Mouse (Mus musculus): Measurements from ENCODE around the gene Tm2d3. TPM values are rescaled to one million over a fixed set of nuclear protein-coding genes. Genes with fewer than 3 reads are reported as not detected.

The Tm2d3 gene
- total RNA-seq (2014; rRNA removed; ENCODE audit: low replicate concordance) (17.7 and 59.3 TPM in 2 replicates), polyA plus RNA-seq (2015; fragmentation: Nextera tagmentation; extraction: Ambion mirVana) (39.5 and 41.3 TPM in 2 replicates)

GRCm38 (mm10) chr7:65690869-65691268 is at the start of gene Tm2d3:
Tm2d3 (plus strand) TSS chr7:65691169.
- no peak within 1 kb of the TSS for H3K4me3 ChIP-seq (ENCODE audit: low read depth, low read length)
- TF ChIP-seq EP300 (IDR thresholded peaks at IDR 0.05; ENCODE audit: low read depth) (no peak), CTCF (IDR thresholded peaks at IDR 0.05; ENCODE audit: low read depth) (no peak)
- 83% methylated on average over 7 of the region's 7 CpGs for WGBS

GRCm38 (mm10) chr7:65642371-65643304 is 48.3 kb upstream of the Tm2d3 start:
- no peak overlapping the region for H3K4me3 ChIP-seq (ENCODE audit: low read depth, low read length)
- peak; percentile 22 for DNase-seq (ENCODE audit: low spot score)

More at GRCm38 (mm10) chr7:65690869-65691268, at the start of gene Tm2d3:
- Histone ChIP-seq H3K36me3 (replicated peaks; ENCODE audit: control insufficient read depth, insufficient read depth, low read length) (peaks cover 21% of the 10 kb centered on the region; the same call in 1 of the 2 replicates), H3K9ac (replicated peaks; ENCODE audit: low read depth, low read length) (no peak within 1 kb of the TSS), H3K27ac (ENCODE audit: low read depth) (no peak within 1 kb of the TSS), H3K9me3 (replicated peaks; ENCODE audit: control insufficient read depth, low read length) (no peaks in the 10 kb centered on the region), H3K4me1 (ENCODE audit: control insufficient read depth, insufficient read depth) (peaks cover 6% of the 10 kb centered on the region; the same call in 1 of the 2 replicates), H3K4me2 (ENCODE audit: low read depth, low read length) (no peak within 1 kb of the TSS), H3K27me3 (ENCODE audit: control insufficient read depth, insufficient read depth, low read length) (no peaks in the 10 kb centered on the region)
- DNase-seq (ENCODE audit: low spot score) (no peak), ATAC-seq (ENCODE audit: insufficient read depth, low read depth) (no peak)

GRCm38 (mm10) chr7:65643861-65644421 is 47.0 kb upstream of the Tm2d3 start:
- WGBS: 27% methylated on average over 6 of the region's 6 CpGs
- no peak for DNase-seq (ENCODE audit: low spot score)

More at GRCm38 (mm10) chr7:65642371-65643304, 48.3 kb upstream of the Tm2d3 start:
- H3K4me1 ChIP-seq (ENCODE audit: control insufficient read depth, insufficient read depth): no peaks in the 10 kb centered on the region; the same call in none of the 2 replicates
- no peak for ATAC-seq (ENCODE audit: insufficient read depth, low read depth)
- no peaks in the 10 kb centered on the region for H3K27me3 ChIP-seq (ENCODE audit: control insufficient read depth, insufficient read depth, low read length)
- H3K9ac ChIP-seq (replicated peaks; ENCODE audit: low read depth, low read length): no peak overlapping the region
- no peak overlapping the region for H3K27ac ChIP-seq (ENCODE audit: low read depth)
- H3K36me3 ChIP-seq (replicated peaks; ENCODE audit: control insufficient read depth, insufficient read depth, low read length): peaks cover 4% of the 10 kb centered on the region; the same call in 1 of the 2 replicates
- TF ChIP-seq EP300 (IDR thresholded peaks at IDR 0.05; ENCODE audit: low read depth) (no peak), CTCF (IDR thresholded peaks at IDR 0.05; ENCODE audit: low read depth) (peak; percentile 46)
- no peaks in the 10 kb centered on the region for H3K9me3 ChIP-seq (replicated peaks; ENCODE audit: control insufficient read depth, low read length)
- 68% methylated on average over 6 of the region's 6 CpGs for WGBS
- no peak overlapping the region for H3K4me2 ChIP-seq (ENCODE audit: low read depth, low read length)

GRCm38 (mm10) chr7:65644643-65645351 is 46.2 kb upstream of the Tm2d3 start, which contains the start of gene Tarsl2:
Tarsl2 (plus strand) TSS chr7:65644898.
- ATAC-seq (ENCODE audit: insufficient read depth, low read depth) (peak; percentile 95), DNase-seq (ENCODE audit: low spot score) (peak; percentile 95)
- Histone ChIP-seq H3K4me2 (ENCODE audit: low read depth, low read length) (peak within 1 kb of the TSS; percentile 91), H3K9me3 (replicated peaks; ENCODE audit: control insufficient read depth, low read length) (peaks cover 8% of the 10 kb centered on the region; the same call in 1 of the 2 replicates), H3K4me1 (ENCODE audit: control insufficient read depth, insufficient read depth) (no peaks in the 10 kb centered on the region; the same call in none of the 2 replicates), H3K36me3 (replicated peaks; ENCODE audit: control insufficient read depth, insufficient read depth, low read length) (peaks cover 24% of the 10 kb centered on the region), H3K4me3 (ENCODE audit: low read depth, low read length) (peak within 1 kb of the TSS; percentile 66), H3K27ac (ENCODE audit: low read depth) (peak within 1 kb of the TSS; percentile 69), H3K9ac (replicated peaks; ENCODE audit: low read depth, low read length) (peak within 1 kb of the TSS; percentile 57), H3K27me3 (ENCODE audit: control insufficient read depth, insufficient read depth, low read length) (no peaks in the 10 kb centered on the region)
- no peak for TF ChIP-seq EP300 (IDR thresholded peaks at IDR 0.05; ENCODE audit: low read depth)
- peak; percentile 19; the same call in 1 of the 2 replicates for TF ChIP-seq CTCF (IDR thresholded peaks at IDR 0.05; ENCODE audit: low read depth)
- under 1% methylated on average over 64 of the region's 64 CpGs for WGBS

More at GRCm38 (mm10) chr7:65643861-65644421, 47.0 kb upstream of the Tm2d3 start:
- H3K27me3 ChIP-seq (ENCODE audit: control insufficient read depth, insufficient read depth, low read length): no peaks in the 10 kb centered on the region
- peaks cover 2% of the 10 kb centered on the region; the same call in 1 of the 2 replicates for H3K9me3 ChIP-seq (replicated peaks; ENCODE audit: control insufficient read depth, low read length)
- TF ChIP-seq CTCF (IDR thresholded peaks at IDR 0.05; ENCODE audit: low read depth) (0 out of 2 replicates have a peak, but pooled peaks have one; percentile 3), EP300 (IDR thresholded peaks at IDR 0.05; ENCODE audit: low read depth) (no peak)
- H3K9ac ChIP-seq (replicated peaks; ENCODE audit: low read depth, low read length): no peak overlapping the region
- H3K27ac ChIP-seq (ENCODE audit: low read depth): no peak overlapping the region
- no peak for ATAC-seq (ENCODE audit: insufficient read depth, low read depth)
- H3K4me2 ChIP-seq (ENCODE audit: low read depth, low read length): peak overlapping the region; percentile 91
- peaks cover 16% of the 10 kb centered on the region for H3K36me3 ChIP-seq (replicated peaks; ENCODE audit: control insufficient read depth, insufficient read depth, low read length)
- H3K4me1 ChIP-seq (ENCODE audit: control insufficient read depth, insufficient read depth): no peaks in the 10 kb centered on the region; the same call in none of the 2 replicates
- peak overlapping the region; percentile 66 for H3K4me3 ChIP-seq (ENCODE audit: low read depth, low read length)

GRCm38 (mm10) chr7:65645996-65646395 is 45.0 kb upstream of the Tm2d3 start:
- H3K9ac ChIP-seq (replicated peaks; ENCODE audit: low read depth, low read length): no peak overlapping the region
- H3K4me2 ChIP-seq (ENCODE audit: low read depth, low read length): no peak overlapping the region
- no peak for ATAC-seq (ENCODE audit: insufficient read depth, low read depth)
- H3K36me3 ChIP-seq (replicated peaks; ENCODE audit: control insufficient read depth, insufficient read depth, low read length): peaks cover 29% of the 10 kb centered on the region
- WGBS: 76% methylated on average over 8 of the region's 8 CpGs
- no peaks in the 10 kb centered on the region for H3K27me3 ChIP-seq (ENCODE audit: control insufficient read depth, insufficient read depth, low read length)
- no peaks in the 10 kb centered on the region; the same call in none of the 2 replicates for H3K4me1 ChIP-seq (ENCODE audit: control insufficient read depth, insufficient read depth)
- no peak for DNase-seq (ENCODE audit: low spot score)
- no peak for TF ChIP-seq CTCF (IDR thresholded peaks at IDR 0.05; ENCODE audit: low read depth)
- no peak for TF ChIP-seq EP300 (IDR thresholded peaks at IDR 0.05; ENCODE audit: low read depth)
- peaks cover 8% of the 10 kb centered on the region; the same call in 1 of the 2 replicates for H3K9me3 ChIP-seq (replicated peaks; ENCODE audit: control insufficient read depth, low read length)
- no peak overlapping the region for H3K4me3 ChIP-seq (ENCODE audit: low read depth, low read length)
- no peak overlapping the region for H3K27ac ChIP-seq (ENCODE audit: low read depth)

Data from heart, postnatal 0 days (tissue).